8 mouse cellular contexts compared by ENCODE assay signal in the genomic region with DNA sequence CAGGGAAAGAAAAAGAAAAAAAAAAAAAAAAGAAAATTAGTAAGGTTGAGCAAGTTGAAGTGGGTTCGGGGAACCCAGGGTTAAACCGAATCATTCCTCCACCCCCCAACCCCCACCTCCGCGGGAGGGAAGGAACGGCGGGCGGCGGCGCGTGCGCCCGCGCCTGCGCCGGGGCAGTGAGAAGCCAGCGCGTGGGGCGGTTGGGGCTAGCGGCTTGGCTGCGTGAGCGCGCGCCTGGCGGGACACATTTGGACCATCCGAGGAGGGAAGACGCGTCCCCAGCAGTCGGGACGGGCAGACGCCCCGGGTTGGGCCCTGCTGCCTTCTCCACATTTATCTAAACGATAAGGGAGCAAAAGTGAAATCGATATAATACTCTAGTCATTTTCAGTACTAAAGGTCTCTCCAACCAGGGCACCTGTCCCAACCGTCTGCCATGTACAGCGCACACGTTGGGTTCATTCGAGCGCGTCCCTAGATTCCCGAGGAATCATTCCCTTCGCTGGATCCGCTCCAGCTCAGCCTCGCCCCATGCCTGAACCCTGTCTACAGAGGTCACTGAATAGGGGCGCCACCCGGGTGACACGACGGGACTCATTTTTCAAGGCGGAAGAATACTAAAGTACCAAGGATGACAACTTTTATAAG. TPM values are rescaled to one million over a fixed set of nuclear protein-coding genes. Genes with fewer than 3 reads are reported as not detected.
DNase-seq lines count a peak whose midpoint lies in the region; ATAC-seq and TF ChIP-seq lines count a peak whose summit lies in the region.

No protein-coding gene starts in this region.

- peak overlapping the region; percentile 72 for H3K4me2 ChIP-seq in forebrain, embryonic 15.5 days (replicated peaks)

- peak; percentile 13 to 28; a peak in 3 of 4 replicates for TF ChIP-seq EP300 in MEL (IDR thresholded peaks at IDR 0.05; ENCODE audit: low read depth in 1 of 2, low read length in 2 of 2)

- H3K9ac ChIP-seq in MEL (ENCODE audit: control insufficient read depth, low read depth, low read length, poor library complexity, severe bottlenecking) = peak overlapping the region; percentile 88
- H3K9ac ChIP-seq in forebrain, embryonic 15.5 days (replicated peaks) = peak overlapping the region; percentile 97

- peaks cover 54% of the 10 kb centered on the region for H3K79me2 ChIP-seq in MEL (ENCODE audit: control insufficient read depth, insufficient read depth, low read length, poor library complexity)

- no peaks in the 10 kb centered on the region for H3K9me3 ChIP-seq in MEL (replicated peaks; ENCODE audit: insufficient read depth, low read length)
- no peaks in the 10 kb centered on the region for H3K9me3 ChIP-seq in forebrain, embryonic 15.5 days

- peak; percentile 62 for ATAC-seq in forebrain, embryonic 15.5 days (replicated peaks)

- TF ChIP-seq RAD21 in MEL (IDR thresholded peaks at IDR 0.05; ENCODE audit: low read depth, low read length) = no peak

- peak overlapping the region; percentile 99 for H3K27ac ChIP-seq in MEL (ENCODE audit: control insufficient read depth, low read depth, low read length)
- peak overlapping the region; percentile 97 for H3K27ac ChIP-seq in forebrain, embryonic 15.5 days (replicated peaks)

- peaks cover 8 to 37% of the 10 kb centered on the region in 2 experiments for H3K36me3 ChIP-seq in MEL (ENCODE audit: control insufficient read depth in 1 of 2, insufficient read depth in 2 of 2, low read length in 2 of 2)
- peaks cover 24% of the 10 kb centered on the region for H3K36me3 ChIP-seq in forebrain, embryonic 15.5 days

- no peaks in the 10 kb centered on the region for H3K27me3 ChIP-seq in MEL (ENCODE audit: control insufficient read depth in 1 of 2, insufficient read depth in 2 of 2, low read length in 2 of 2)
- no peaks in the 10 kb centered on the region for H3K27me3 ChIP-seq in forebrain, embryonic 15.5 days

- intact Hi-C loops in heart, postnatal 36 days (cut with DNase I) = loop anchor here (2.0 to 10.0 kb wide), 2 partner anchors 46 to 660 kb away; partner anchors contain the start of genes Gabarap, Inca1, Kif1c and Phf23

- H3K4me1 ChIP-seq in MEL (ENCODE audit: control insufficient read depth in 1 of 2, insufficient read depth in 2 of 2, low read length in 2 of 2) = peaks cover 7 to 41% of the 10 kb centered on the region in 2 experiments
- peaks cover 41% of the 10 kb centered on the region for H3K4me1 ChIP-seq in forebrain, embryonic 15.5 days

- peak; percentile 58 to 70 for TF ChIP-seq POLR2A in MEL (IDR thresholded peaks at IDR 0.05; ENCODE audit: control insufficient read depth in 1 of 2, insufficient read depth in 1 of 2, low read depth in 1 of 2, low read length in 2 of 2, poor library complexity in 1 of 2)

- TF ChIP-seq CTCF in MEL (IDR thresholded peaks at IDR 0.05 in 2 of 3, conservative IDR thresholded peaks at IDR 0.05 in 1 of 3; ENCODE audit: control insufficient read depth in 1 of 3, insufficient read depth in 1 of 3, low read depth in 2 of 3, low read length in 3 of 3, poor library complexity in 1 of 3, severe bottlenecking in 1 of 3) = no peak

- peak overlapping the region; percentile 74 to 80 for H3K4me3 ChIP-seq in MEL (ENCODE audit: control insufficient read depth in 1 of 2, insufficient read depth in 1 of 2, low read depth in 2 of 2, low read length in 2 of 2)
- H3K4me3 ChIP-seq in forebrain, embryonic 15.5 days = peak overlapping the region; percentile 99

- DNase-seq in MEL (ENCODE audit: low read depth, low spot score) = peak; percentile 94
- peak; percentile 86 for DNase-seq in cerebellum, adult 11-12 months
- peak; percentile 80 to 89 for DNase-seq in heart, postnatal 36 days
- peak; percentile 68 for DNase-seq in layer of hippocampus, adult 9-11 months
- DNase-seq in lung, postnatal 14 days = peak; percentile 85
- DNase-seq in ovary, postnatal 36 days (ENCODE audit: low spot score) = peak; percentile 85
- DNase-seq in thymus, postnatal 14 days = peak; percentile 85

- WGBS in forebrain, embryonic 15.5 days = under 1% methylated on average over 48 of the region's 48 CpGs

TF ChIP-seq in MEL, 35 proteins besides CTCF, POLR2A, EP300 and RAD21:
- TF ChIP-seq GABPA (IDR thresholded peaks at IDR 0.05; ENCODE audit: low read depth, low read length) = no peak
- TF ChIP-seq CHD1 (IDR thresholded peaks at IDR 0.05; ENCODE audit: low read depth, low read length) = peak; percentile 56; the same call in 1 of the 2 replicates
- peak; percentile 45; the same call in 1 of the 2 replicates for TF ChIP-seq USF1 (IDR thresholded peaks at IDR 0.05; ENCODE audit: low read depth, low read length)
- peak; percentile 78 for TF ChIP-seq E2F4 (IDR thresholded peaks at IDR 0.05; ENCODE audit: borderline replicate concordance, low read depth, low read length)
- TF ChIP-seq CHD2 (IDR thresholded peaks at IDR 0.05; ENCODE audit: low read length) = no peak
- no peak for TF ChIP-seq JUND (IDR thresholded peaks at IDR 0.05; ENCODE audit: low read depth, low read length)
- peak; percentile 32; the same call in 1 of the 2 replicates for TF ChIP-seq MYB (IDR thresholded peaks at IDR 0.05; ENCODE audit: low read depth, low read length)
- peak; percentile 66; the same call in 1 of the 2 replicates for TF ChIP-seq POLR2AphosphoS2 (IDR thresholded peaks at IDR 0.05; ENCODE audit: low read length)
- TF ChIP-seq MAZ (IDR thresholded peaks at IDR 0.05; ENCODE audit: low read depth, low read length) = peak; percentile 95
- no peak for TF ChIP-seq ZC3H11A (IDR thresholded peaks at IDR 0.05; ENCODE audit: low read depth, low read length)
- TF ChIP-seq MAX (IDR thresholded peaks at IDR 0.05; ENCODE audit: low read length) = peak; percentile 79
- TF ChIP-seq BHLHE40 (IDR thresholded peaks at IDR 0.05; ENCODE audit: borderline replicate concordance, low read depth, low read length) = peak; percentile 69
- 0 out of 2 replicates have a peak, but pooled peaks have one; percentile 17 for TF ChIP-seq ETS1 (IDR thresholded peaks at IDR 0.05; ENCODE audit: low read depth, low read length)
- TF ChIP-seq ELF1 (IDR thresholded peaks at IDR 0.05; ENCODE audit: low read depth, low read length) = peak; percentile 38; the same call in 1 of the 2 replicates
- peak; percentile 60 for TF ChIP-seq HCFC1 (IDR thresholded peaks at IDR 0.05; ENCODE audit: low read depth, low read length)
- TF ChIP-seq NELFE (IDR thresholded peaks at IDR 0.05; ENCODE audit: low read depth, low read length) = peak; percentile 75
- TF ChIP-seq TCF12 (IDR thresholded peaks at IDR 0.05; ENCODE audit: low read depth, low read length) = peak; percentile 48
- peak; percentile 42; the same call in 1 of the 2 replicates for TF ChIP-seq TBP (IDR thresholded peaks at IDR 0.05; ENCODE audit: low read depth, low read length)
- TF ChIP-seq KAT2A (conservative IDR thresholded peaks at IDR 0.05; ENCODE audit: low read depth, low read length) = peak; percentile 62
- TF ChIP-seq MAFK (IDR thresholded peaks at IDR 0.05; ENCODE audit: borderline replicate concordance, low read depth, low read length) = no peak; the same call in 1 of the 2 replicates
- no peak; the same call in 1 of the 2 replicates for TF ChIP-seq GATA1 (IDR thresholded peaks at IDR 0.05; ENCODE audit: low read depth, low read length)
- no peak; the same call in 1 of the 2 replicates for TF ChIP-seq MXI1 (IDR thresholded peaks at IDR 0.05; ENCODE audit: low read depth, low read length)
- TF ChIP-seq SMC3 (IDR thresholded peaks at IDR 0.05; ENCODE audit: low read depth, low read length) = peak; percentile 1; the same call in 1 of the 2 replicates
- peak; percentile 78; the same call in 1 of the 2 replicates for TF ChIP-seq ZMIZ1 (IDR thresholded peaks at IDR 0.05; ENCODE audit: low read depth, low read length)
- TF ChIP-seq MYC (IDR thresholded peaks at IDR 0.05; ENCODE audit: low read depth, low read length) = peak; percentile 91; the same call in 1 of the 2 replicates
- TF ChIP-seq NRF1 (IDR thresholded peaks at IDR 0.05; ENCODE audit: insufficient read depth, low read depth, low read length, poor library complexity, severe bottlenecking) = peak; percentile 92

RNA-seq across cellular contexts. Expression of gene Pfn1, which starts 0.6 kb away (rescaled TPM):
- total RNA-seq in MEL (2012; rRNA removed) = 1,332 and 1,356 TPM in 2 replicates
- polyA plus RNA-seq in MEL (2012; ENCODE audit: insufficient read depth in 1 of 2, insufficient read length in 2 of 2, low read depth in 1 of 2, low replicate concordance in 2 of 2, missing spikeins in 1 of 2) = 1,000 to 10,000 TPM; 2,392 to 5,980 TPM
- polyA plus RNA-seq in forebrain, embryonic 15.5 days (2015; fragmentation: Nextera tagmentation; extraction: Ambion mirVana) = 683 and 724 TPM in 2 replicates
- total RNA-seq in heart, postnatal 36 days (2021) = 100 to 1,000 TPM; 283 to 296 TPM

RNA-seq across cellular contexts. Expression of gene Eno3, which starts 2.0 kb away (rescaled TPM):
- total RNA-seq in MEL (2012; rRNA removed) = 12.9 and 14.2 TPM in 2 replicates
- 10 to 100 TPM in 1 of 2 experiments, not detected in 1; 16.8 TPM for polyA plus RNA-seq in MEL (2012; ENCODE audit: insufficient read depth in 1 of 2, insufficient read length in 2 of 2, low read depth in 1 of 2, low replicate concordance in 2 of 2, missing spikeins in 1 of 2)
- 6.3 and 8.4 TPM in 2 replicates for polyA plus RNA-seq in forebrain, embryonic 15.5 days (2015; fragmentation: Nextera tagmentation; extraction: Ambion mirVana)
- 1,000 to 10,000 TPM; 1,887 to 1,957 TPM for total RNA-seq in heart, postnatal 36 days (2021)

RNA-seq across cellular contexts. Expression of gene Slc25a11, which starts 7.8 kb away (rescaled TPM):
- total RNA-seq in MEL (2012; rRNA removed) = 96.3 and 104 TPM in 2 replicates
- 100 to 1,000 TPM; 114 to 145 TPM for polyA plus RNA-seq in MEL (2012; ENCODE audit: insufficient read depth in 1 of 2, insufficient read length in 2 of 2, low read depth in 1 of 2, low replicate concordance in 2 of 2, missing spikeins in 1 of 2)
- 167 and 168 TPM in 2 replicates for polyA plus RNA-seq in forebrain, embryonic 15.5 days (2015; fragmentation: Nextera tagmentation; extraction: Ambion mirVana)
- total RNA-seq in heart, postnatal 36 days (2021) = 100 to 1,000 TPM; 570 to 607 TPM

RNA-seq across cellular contexts. Expression of gene Rnf167, which starts 8.0 kb away (rescaled TPM):
- 30.4 and 31.4 TPM in 2 replicates for total RNA-seq in MEL (2012; rRNA removed)
- 10 to 100 TPM in 1 of 2 experiments, not detected in 1; 44.4 TPM for polyA plus RNA-seq in MEL (2012; ENCODE audit: insufficient read depth in 1 of 2, insufficient read length in 2 of 2, low read depth in 1 of 2, low replicate concordance in 2 of 2, missing spikeins in 1 of 2)
- 126 and 130 TPM in 2 replicates for polyA plus RNA-seq in forebrain, embryonic 15.5 days (2015; fragmentation: Nextera tagmentation; extraction: Ambion mirVana)
- 10 to 100 TPM; 52.5 to 57.9 TPM for total RNA-seq in heart, postnatal 36 days (2021)

RNA-seq across cellular contexts. Expression of gene Spag7, which starts 14.2 kb away (rescaled TPM):
- 76.4 and 81.0 TPM in 2 replicates for total RNA-seq in MEL (2012; rRNA removed)
- polyA plus RNA-seq in MEL (2012; ENCODE audit: insufficient read depth in 1 of 2, insufficient read length in 2 of 2, low read depth in 1 of 2, low replicate concordance in 2 of 2, missing spikeins in 1 of 2) = 10 to 100 TPM in 1 of 2 experiments, not detected in 1; 99.6 TPM
- 148 and 153 TPM in 2 replicates for polyA plus RNA-seq in forebrain, embryonic 15.5 days (2015; fragmentation: Nextera tagmentation; extraction: Ambion mirVana)
- 10 to 100 TPM; 95.0 to 98.6 TPM for total RNA-seq in heart, postnatal 36 days (2021)

Comparison
In these comparisons a context has a peak if more than half of its experiments do, and no peak if none do; other contexts are left out.
1. Peak in every context shown above with its lines: DNase-seq, ATAC-seq, H3K4me3 ChIP-seq and H3K27ac ChIP-seq.
2. RNA of gene Eno3, which starts 2.0 kb away (total RNA-seq): 1,887 to 1,957 TPM in heart, postnatal 36 days; 12.9 to 14.2 TPM in MEL; every median in the first group is over 100 times any median in the second.